Mouse (Mus musculus) ovary, postnatal 36 days (tissue): ENCODE measurements around the gene Olfr1255.

Source experiments
- DNase-seq: peaks from one replicate; pipeline ENCODE4 v3.0.0; 2022; ENCODE audit warnings: low spot score, mixed read lengths

Olfr1255 gene

DNA sequence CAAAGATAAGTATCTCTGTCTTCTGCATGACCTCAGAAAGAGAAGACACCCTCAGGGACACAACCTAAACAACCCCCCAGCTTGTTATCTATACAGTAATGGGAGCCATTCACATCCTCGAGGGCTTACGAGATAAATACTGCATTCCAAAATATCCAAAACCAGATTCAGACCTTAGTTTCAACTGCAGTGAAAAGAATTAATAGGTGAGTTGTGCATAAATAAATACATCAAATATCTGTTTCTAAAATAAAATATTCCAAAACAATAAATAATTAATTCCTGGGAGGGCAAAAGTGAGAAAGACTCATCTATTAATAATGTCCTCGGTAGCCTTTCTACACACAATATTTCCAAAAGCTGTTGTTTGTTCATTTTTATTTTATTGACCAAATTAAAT, at the start of gene Olfr1255:
Olfr1255 (plus strand) TSS at position 301 of the 400 bp plus-strand sequence.
- no peak for DNase-seq

- no peak for DNase-seq
Observed at GRCm38 (mm10) chr2:89793519-89793918, 18.3 kb upstream of the Olfr1255 start, which contains the start of gene Olfr1254. Gene Olfr1254 (minus strand): TSS chr2:89793619.

- no peak for DNase-seq
Observed at GRCm38 (mm10) chr2:89799583-89799982, 12.3 kb upstream of the Olfr1255 start.

DNA sequence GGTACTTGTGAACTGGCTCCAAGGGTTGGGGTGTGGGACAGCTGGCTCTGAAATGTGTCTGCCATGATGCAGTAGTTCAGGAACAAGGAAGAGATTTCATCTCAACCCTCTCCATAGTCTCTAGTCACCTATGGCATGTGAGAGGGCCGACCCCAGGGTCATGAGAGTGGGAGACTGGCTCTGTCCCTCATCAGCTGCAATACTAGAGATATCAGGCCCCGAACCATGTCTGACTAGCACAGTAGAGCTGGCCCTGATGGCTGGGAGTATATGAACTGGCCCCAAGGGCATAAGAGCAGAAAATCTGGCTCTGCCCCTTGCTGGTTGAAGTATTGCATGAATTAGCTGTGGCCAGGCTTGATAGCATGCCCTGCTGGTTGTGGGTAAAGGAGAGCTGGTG, 1.1 kb upstream of the Olfr1255 start:
- no peak for DNase-seq

- DNase-seq: no peak
Observed at GRCm38 (mm10) chr2:89820216-89820615, 8.4 kb downstream of the Olfr1255 start.

- DNase-seq: no peak
Observed at GRCm38 (mm10) chr2:89841455-89841854, 29.6 kb downstream of the Olfr1255 start, which contains the start of gene Olfr1256. Gene Olfr1256 (minus strand): TSS chr2:89841555.

- DNase-seq: no peak
Observed at GRCm38 (mm10) chr2:89848105-89848504, 36.3 kb downstream of the Olfr1255 start, which contains the start of gene Olfr48. Gene Olfr48 (minus strand): TSS chr2:89848205.

DNA sequence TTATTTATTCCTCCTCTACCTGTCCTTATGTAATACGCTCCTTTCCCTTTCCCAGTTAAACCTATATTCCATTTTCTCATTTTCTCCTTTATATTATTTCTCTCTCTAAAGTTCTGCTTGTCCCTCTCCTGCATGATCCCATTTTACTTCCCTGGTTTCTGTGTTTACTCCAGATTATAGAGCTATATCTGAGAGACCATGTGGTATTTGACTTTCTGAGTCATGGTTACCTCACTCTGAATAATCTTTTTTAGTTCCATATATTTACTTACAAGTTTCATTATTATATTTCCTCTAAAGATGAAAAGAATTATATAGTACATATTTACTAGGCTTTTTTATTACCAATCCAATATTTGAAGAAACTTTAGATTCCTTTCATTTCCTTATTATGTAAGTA, 37.4 kb downstream of the Olfr1255 start:
- no peak for DNase-seq
